Mouse (Mus musculus) megakaryocyte progenitor cell, adult 5-6 weeks (primary cell): ENCODE data around the gene Ms4a10. TPM values are rescaled to one million over a fixed set of nuclear protein-coding genes. Genes with fewer than 3 reads are reported as not detected.

ENCODE experiments used
- ATAC-seq: replicated peaks from 2 replicates; pipeline ENCODE4 v1.8.0; 2016; ENCODE audit warnings: mild to moderate bottlenecking, moderate TSS enrichment, inconsistent platforms; ENCODE audit not compliant: poor library complexity
- total RNA-seq, 2 experiments: library from RNA; stranded (forward) in 1 of 2; stranded (reverse) in 1 of 2; fragments of 157-497, 149-512 nt in 1 of 2; fragments of 200-1000 nt in 1 of 2; gene quantifications; 2 replicates each; pipeline versions ENCODE4 v1.2.3 to v1.2.4; 2015 to 2017

Ms4a10 gene
- not detected in 2 replicates for total RNA-seq (2015)
- not detected in 2 replicates for total RNA-seq (2017)

DNA sequence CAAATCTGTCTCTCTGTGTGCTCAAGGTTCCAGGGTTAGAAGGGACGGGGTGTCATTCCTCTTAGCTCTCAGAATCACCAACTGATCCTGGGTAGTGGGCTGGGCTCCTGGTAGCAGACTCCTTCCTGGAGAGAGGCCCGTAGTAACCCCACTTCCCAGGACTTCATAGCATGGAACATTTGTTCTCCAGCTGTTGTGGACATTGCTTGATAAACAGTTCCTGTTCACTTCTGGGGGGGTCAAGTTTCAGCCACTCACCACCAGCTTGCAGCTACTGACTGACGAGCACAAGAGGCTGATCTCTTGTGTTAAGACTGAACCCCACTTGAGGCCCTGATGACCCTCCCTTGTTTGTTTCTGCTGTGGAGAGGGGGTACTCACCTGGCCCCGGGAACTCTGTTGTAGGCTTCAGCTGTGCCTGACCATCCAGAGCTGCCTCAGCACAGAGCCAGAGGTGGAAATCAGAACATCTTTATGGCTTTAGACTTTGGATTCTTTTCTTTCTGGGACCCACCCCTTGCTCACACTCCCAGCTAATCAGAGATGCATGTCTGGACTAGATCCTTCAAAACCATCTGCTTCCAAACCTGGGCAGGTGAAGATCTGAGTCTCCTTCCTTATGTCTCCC is at the start of gene Ms4a10:
Gene Ms4a10 (minus strand): TSS at position 433 of the 628 bp plus-strand sequence.
- ATAC-seq: no peak

DNA sequence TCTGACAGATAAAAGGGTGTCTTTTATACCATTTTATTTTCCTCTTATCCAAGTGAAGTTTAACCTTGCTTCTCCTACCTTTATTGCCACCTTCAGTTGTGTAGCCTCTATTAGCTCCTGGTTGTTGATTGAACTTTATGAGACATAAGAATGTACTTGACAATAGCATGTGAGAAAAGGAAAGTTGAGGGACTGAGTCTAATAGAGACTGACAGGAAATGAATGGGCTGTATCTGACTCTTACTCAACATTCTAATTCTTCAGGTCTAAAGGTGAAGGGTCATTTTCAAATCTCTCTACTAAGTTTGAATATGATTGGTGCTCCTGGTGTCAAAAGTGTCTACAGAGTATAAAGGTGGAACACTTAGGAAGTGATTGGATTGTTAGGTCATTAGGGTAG is 47.9 kb upstream of the Ms4a10 start:
- no peak for ATAC-seq

DNA sequence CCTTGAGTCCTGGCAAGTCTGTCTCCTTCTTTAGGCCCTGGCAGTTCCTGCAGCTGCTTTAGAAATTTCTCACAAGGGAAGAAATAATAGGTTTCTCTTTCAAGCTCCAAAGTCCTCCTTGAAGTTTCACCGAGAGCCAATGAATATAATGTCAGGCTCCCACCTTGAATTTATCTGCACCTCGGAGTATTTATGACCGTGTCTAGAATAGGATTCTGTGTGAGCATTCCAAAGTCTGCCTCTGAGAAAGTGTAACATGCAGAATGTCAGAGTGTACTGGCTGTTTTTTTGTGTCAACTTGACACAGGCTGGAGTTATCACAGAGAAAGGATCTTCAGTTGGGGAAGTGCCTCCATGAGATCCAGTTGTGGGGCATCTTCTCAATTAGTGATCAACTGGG is 43.4 kb upstream of the Ms4a10 start, which contains the start of gene Ms4a18:
Gene Ms4a18 (minus strand): TSS at position 141 of the 400 bp plus-strand sequence.
- no peak for ATAC-seq

DNA sequence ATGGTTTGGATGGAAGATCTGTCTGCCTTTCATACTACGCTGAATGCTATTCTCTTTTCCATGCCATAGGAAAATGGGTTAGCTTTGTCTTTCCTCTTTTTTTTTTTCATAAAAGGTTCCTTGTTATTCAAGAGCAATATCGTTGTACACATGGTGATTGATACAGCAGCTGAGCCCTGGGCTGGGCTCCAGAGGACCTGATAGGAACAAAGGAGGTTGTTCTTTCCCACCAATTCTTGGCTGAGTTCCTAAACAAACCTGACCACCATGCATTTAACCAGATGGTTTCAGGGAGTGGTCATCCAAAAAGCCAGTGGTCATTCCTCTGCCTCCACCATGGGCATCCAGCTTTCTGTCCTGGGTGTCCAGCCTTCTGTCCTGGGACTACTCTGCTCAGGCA is 42.8 kb upstream of the Ms4a10 start:
- no peak for ATAC-seq

DNA sequence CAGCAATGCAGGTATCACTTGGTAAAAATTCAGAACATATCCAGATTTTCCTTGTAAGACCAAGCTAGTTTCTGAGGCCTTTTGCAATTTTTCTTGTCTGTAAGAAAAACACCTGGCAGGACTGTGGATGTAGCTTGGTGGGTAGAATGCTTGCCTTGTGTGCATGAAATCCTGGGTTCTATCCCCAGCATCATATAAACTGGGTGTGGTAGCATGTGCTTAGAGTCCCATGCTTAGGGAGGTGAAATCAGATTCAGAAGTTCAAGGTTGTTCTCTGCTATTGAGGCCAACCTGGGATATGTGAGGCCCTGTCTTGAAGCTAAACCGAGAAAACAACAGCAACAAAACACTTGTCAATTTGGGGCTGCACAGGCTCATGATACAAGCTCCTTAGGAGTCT is 41.5 kb upstream of the Ms4a10 start:
- no peak for ATAC-seq

DNA sequence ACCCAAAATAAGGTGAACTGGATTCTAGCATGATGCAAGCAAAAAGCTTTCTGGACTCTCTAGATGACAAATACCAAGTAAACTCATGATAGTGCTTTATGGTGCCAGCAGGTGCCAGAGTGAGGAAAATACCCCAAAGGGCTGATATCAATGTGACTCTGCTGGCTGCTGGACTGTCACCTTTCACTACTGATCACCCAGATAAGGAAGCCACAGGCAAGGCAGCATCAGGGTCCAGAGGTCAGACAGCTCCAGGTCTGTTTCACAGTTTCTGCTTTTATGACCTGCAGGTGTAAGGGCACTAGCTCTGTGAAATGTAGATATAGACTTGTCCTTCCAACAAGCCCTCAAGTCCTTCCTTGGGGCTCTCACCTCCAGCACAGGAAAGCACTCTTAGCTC is 41.0 kb upstream of the Ms4a10 start:
- no peak for ATAC-seq

DNA sequence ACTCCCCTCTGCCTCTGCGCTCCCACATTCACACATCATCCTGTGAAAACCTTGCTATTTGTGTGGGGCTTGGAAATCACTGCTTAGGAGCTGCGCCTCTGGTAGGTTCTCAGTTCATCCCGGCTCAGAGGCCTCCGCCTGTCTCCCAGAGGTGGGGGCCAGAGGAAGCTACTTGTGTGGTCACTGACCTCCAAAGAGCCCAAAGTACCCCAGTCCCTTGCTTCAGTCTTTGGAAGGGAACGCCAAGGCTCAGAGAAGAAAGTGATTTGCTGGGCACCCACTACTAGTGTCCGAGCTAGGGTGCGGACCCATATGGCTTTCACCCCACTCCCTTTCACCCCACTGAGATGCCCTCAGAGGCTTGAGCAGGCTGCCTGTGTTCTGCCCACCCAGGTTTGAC is 18.7 kb upstream of the Ms4a10 start, which contains the start of gene Ms4a15:
Gene Ms4a15 (minus strand): TSS at position 101 of the 400 bp plus-strand sequence.
- ATAC-seq: no peak

DNA sequence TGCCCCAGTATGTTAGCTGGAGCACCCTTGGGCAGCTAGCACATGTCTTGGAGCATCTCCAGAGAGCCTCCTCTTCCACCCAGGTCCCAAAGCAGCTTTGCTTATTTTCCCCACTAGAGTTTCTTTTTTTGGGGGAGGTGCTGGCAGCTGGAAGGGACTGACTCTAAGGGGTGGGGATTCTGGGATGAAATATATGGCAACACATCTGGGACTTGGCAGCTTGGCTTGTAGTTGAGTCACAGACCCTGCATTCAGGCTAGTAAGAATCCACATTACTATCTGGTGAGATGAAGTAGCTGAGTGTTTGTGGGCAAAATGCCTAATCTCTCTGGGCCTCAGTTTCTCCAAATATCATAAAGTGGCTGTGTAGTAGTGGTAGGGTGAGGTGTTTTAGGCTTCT is 17.4 kb upstream of the Ms4a10 start:
- ATAC-seq: no peak

DNA sequence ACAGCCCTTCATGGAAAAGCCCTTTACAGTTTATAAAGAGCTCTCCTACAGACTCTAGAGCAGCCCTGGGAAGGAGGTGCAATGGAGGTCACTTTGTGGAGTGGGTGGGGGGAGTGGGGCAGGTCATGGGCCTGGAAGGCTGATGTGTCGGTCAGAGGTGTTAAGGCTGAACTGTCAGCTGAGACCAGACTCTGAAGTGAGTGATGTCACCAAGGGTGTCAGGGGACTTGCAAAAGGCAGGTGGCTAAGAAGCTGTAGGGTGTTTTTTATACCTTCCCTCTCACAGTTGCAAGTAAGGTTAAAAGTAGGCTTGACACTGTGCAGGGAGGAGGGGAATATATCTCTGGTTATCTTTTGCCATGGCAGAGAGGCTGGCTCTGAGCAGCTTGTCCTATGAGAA is 16.3 kb upstream of the Ms4a10 start:
- no peak for ATAC-seq

DNA sequence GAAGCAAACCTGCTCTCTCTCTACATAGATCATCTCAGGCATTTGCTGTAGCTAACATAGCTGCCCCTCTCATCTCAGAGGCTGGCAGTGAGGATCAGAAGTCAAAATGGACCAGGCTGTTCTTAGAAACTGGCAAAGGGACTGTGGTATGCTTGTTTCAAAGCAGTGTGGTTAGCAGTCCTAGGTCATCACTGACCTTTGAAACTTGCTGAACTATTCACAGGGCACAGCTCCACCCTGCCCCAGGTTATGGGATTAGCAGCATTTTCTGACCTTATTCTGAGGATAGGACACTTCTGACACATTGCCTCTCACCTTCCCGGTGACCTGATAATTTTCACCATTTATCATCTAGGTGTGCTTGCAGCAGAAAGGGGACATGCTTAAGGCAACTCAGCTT is 14.1 kb upstream of the Ms4a10 start:
- ATAC-seq: no peak

DNA sequence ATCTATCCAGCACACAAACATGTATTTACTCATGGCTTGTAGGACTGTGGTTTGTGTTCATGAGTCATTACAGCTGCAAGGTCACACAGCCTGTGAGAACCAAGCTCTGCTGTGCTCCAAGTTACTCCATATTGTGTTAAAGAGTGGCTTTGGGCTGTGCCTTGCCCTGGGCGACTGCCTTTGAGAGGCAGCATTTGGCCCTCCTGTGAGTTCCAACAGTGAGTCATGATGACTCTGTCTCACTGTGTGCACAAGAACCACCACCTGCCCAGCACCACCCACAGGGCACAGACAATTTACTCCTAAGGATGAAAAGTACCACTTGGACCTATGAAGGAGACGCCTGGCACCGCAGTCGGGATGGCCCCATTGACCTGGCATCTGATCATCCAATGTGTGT is 11.4 kb upstream of the Ms4a10 start:
- ATAC-seq: no peak

DNA sequence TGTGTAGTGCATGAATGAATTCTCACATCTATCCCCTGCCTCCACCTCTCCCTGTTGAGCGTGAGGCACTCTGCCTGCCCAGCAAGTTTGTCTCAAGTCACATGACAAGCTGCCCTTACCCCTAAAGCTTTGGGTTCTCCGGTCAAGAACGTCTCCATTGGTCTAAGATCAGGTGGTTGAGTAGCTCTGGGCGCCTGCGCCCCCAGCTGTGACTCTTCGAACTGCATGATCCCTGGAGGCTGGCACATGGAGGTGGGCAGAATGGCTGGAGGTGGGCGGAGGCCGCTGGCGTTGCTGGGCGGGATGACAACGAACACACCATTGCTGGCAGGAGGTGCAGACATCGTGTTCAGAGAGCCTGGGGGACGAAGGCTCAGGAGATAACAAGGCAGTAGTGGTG is 10.1 kb upstream of the Ms4a10 start:
- ATAC-seq: no peak

DNA sequence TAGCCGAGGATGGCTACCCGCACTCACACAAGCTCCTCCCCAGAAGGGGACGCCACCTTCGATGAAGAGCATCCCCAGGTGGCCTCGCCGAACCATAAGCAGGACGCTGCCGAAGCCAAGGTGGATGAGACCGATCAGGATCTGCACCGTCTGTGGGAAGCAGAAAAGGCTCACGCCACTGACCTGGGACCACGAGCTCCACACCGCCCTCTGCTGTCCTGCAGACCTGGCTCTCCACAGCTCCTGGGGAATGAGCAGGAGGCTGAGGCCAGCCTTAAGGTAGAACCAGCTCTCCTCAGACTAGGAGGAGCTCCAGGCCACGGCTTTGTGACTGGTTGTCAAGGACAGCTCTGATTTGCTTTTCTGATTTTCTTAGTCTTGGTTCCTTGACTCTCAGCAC is 8.7 kb upstream of the Ms4a10 start:
- peak; percentile 55 for ATAC-seq

DNA sequence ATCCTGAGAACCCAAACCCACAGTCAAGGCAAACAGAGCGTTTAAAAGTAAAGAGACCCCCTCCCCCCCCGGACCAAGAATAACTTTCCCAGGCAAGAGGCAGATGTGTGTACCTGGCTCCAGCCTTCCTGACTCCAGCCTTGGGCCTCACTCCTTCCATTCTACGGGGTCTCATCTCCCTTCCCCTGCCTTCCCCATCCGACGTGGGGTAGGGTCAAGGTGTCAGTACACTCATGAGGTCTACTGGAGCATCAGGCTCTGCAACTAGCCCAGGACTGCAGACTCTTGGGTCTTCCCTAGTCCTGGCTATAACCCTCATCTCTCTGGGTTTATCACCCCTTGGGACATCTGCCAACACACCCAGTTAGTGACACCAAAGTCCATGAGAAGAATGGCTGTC is 5.7 kb upstream of the Ms4a10 start:
- no peak for ATAC-seq

DNA sequence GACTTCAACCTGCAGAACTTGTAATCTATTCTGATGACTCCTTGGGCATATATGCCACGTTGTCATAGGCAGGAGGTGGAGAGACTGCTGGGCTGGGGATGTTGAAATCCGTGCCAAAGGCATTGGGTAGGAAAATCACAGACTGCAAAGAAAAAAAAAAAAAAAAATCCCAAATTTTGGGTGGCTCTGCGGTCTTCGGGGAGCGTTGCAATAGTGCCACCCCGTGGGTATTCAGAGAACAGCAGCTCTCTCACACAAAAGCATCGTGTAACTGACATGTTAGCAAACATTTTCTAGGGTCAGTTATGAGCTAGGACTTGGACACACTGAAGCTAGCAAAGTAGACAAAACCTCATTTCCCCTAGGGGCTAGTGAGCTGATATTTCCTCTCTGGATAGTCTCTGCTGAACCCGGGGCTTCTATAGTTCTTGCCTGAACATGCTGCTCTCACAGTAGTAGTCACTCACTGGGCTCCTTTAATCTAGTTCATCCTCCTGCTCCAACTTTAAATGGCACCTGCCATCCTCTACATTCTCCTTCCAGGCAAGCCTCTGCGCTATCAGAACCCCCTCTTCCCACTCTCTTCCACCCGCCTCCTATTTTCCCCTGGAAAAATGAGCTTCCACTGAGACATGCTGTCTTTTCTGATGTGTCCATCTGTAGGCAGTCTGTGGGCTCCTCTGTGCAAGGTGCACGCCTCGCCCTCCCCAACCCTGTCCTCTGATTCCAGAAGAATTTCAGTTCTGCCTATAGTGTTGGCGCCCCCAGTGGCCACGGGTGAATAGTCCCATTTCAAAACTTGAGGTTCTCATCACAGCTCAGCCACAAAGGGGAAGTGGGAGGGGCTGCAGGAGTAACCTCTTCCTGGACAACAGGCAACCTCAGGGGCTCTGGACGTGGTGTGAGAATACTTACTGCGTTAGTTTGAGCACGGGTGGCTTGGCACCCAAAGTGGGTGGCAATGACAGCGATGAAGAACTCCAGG is 5.0 kb upstream of the Ms4a10 start:
- ATAC-seq: peak; percentile 94

DNA sequence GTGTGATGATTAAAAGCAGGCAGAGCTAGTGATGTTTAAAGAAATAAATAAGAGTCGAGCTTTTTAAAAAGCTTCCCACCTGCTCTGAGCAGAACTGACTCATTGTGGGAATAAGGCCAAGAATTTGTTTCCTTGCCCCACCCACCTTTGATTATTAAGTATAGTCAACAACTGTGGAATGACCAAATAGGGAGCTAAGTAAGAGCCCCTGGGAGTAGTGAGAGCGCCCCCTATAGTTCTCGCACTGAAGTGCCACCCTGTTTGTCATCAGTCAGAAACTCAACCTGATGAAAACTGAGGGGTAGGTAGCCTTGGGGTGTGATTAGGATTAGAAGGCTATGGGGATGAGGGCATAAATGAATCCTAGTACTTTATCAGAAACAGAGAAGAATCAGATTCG is 1.8 kb upstream of the Ms4a10 start:
- no peak for ATAC-seq

DNA sequence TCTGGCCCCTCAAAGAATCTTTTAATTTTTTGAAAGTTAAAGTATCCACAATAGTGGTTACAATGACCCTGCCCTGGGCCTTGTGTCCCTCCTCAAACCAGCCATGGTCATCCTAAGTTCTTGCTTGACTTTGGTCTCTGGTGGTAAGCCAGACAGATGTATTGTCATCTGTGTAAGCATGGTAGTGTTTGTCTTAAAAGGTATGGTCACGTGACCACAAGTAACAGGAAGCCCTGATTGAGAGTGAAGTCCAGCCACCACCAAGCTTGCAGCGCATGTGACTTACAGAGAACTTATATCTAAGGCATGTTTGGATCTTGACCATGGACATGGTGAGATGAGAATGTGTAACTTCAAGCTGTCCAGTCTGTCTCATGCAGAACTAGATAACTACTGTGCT is 717 bp upstream of the Ms4a10 start:
- no peak for ATAC-seq

DNA sequence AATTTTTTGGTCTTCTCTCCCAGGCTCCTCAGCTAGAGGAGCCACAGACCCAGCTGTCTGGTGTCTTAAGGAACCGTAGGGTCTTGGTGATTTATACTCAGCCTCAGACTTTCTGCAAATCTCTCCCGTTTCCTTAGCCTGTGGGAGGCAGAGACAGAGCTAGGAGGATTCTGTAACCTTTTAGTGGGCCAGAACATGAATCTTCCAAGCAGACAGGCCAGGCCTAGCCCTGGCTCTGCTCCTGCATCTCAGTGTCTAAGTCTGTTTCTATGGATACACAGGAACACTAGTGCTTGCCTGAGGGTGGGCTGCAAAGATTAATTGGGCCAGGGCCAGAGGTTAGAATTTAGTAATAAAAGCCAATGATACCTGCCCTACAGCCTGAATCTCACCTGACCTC is 1.3 kb downstream of the Ms4a10 start:
- ATAC-seq: no peak

DNA sequence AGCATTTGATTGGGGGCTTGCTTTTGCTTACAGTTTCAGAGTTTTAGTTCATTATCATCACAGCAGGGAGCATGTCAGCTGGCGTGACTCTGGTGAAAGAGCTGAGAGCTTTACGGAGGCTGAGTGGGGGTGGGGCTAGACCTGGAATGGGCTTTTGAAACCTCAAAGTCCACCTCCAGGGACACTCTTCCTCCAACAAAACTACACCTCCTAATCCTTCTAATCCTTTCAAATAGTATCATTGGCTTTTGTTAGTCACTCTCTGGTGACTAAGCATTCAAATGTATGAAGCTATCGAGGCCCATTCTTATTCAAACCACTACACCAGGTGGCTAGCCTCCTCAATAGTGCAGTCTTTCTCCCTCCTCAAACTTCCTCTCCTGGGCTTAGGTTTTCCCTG is 1.8 kb downstream of the Ms4a10 start:
- no peak for ATAC-seq

DNA sequence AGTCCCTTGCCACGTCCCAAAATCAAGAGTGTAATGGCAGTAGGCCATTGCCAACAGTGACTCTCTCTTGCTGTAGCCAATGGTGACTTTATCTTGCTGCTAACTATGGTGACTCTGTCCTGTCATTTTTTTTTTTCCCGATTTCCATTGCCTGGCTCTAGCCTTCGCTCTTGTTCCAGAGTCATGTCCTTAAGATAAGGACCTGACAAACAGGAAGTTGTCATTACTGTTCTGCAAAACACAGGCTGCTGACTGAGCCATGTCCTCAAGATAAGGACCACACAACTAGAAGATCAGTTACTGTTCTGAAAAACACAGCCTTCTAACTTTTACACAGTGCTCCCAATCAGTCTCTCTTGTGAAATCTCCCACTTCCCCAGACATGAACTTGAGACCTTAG is 4.0 kb downstream of the Ms4a10 start:
- ATAC-seq: 0 out of 2 replicates have a peak, but pooled peaks have one; percentile 34

DNA sequence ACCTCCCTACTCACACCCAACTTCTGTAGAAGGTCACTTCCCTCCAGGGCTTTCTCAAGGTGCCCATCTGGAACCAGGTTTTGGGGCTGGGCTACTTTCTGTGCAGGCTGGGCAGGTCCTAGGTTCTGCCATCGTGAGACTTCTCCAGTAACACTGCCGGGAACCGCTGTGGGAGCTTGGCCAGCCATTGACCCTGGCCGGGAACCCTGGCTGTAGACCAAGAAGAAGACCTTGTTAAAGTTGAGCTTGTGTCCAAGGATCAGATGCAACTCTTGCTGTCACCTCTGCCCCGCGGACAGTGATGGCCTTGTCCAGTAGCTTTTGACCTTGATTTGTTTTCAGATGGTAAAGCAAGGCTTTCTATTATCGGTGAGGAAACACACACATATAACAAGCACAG is 5.9 kb downstream of the Ms4a10 start:
- ATAC-seq: no peak

DNA sequence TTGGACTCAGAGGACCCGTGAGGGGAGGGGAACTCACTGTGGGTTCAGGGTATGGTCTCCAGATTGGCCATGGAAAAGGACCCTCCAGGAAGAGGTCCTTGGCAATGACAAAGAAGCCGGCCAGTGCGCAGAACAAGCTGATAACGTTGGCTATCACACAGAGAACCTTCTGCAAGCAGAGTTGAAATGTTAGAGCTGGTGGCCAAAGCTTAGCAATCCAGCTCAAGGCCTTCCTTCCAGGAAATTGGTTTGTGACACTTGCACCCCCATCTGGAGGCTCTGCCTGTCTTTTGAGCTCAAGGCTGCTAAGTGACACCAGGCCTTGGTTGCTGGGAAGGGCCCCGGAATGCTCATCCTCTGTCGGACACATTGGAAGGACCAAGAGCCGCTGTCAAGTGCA is 8.7 kb downstream of the Ms4a10 start:
- no peak for ATAC-seq
